Mouse (Mus musculus) retina, postnatal 1 day (tissue): ENCODE data around the gene Dlg4.
A peak's percentile ranks its signal among the peaks of the same experiment; 100 is the strongest.

Experiments used
- DNase-seq: peaks from one replicate; pipeline ENCODE4 v3.0.0-alpha.2; 2012

The Dlg4 gene

GRCm38 (mm10) chr11:70020731-70021263 lies 4.1 kb downstream of the Dlg4 start:
- DNase-seq: peak; percentile 94

GRCm38 (mm10) chr11:70021264-70022132 lies 4.8 kb downstream of the Dlg4 start:
- peak; percentile 100 for DNase-seq

GRCm38 (mm10) chr11:70023481-70024150 lies 6.9 kb downstream of the Dlg4 start:
- peak; percentile 69 for DNase-seq

- no peak for DNase-seq
Measured at GRCm38 (mm10) chr11:70024151-70024514, 7.4 kb downstream of the Dlg4 start.

- DNase-seq: peak; percentile 82
Measured at GRCm38 (mm10) chr11:70026689-70027088, 9.9 kb downstream of the Dlg4 start.

GRCm38 (mm10) chr11:70027397-70027796 lies 10.7 kb downstream of the Dlg4 start:
- DNase-seq: peak; percentile 43

GRCm38 (mm10) chr11:70028401-70029129 lies 11.8 kb downstream of the Dlg4 start:
- no peak for DNase-seq

- peak; percentile 97 for DNase-seq
Measured at GRCm38 (mm10) chr11:70029130-70029801, 12.5 kb downstream of the Dlg4 start.

- DNase-seq: no peak
Measured at GRCm38 (mm10) chr11:70029829-70030550, 13.2 kb downstream of the Dlg4 start.

- no peak for DNase-seq
Measured at GRCm38 (mm10) chr11:70030651-70031320, 14.0 kb downstream of the Dlg4 start.

GRCm38 (mm10) chr11:70031321-70031670 lies 14.6 kb downstream of the Dlg4 start:
- no peak for DNase-seq

- no peak for DNase-seq
Measured at GRCm38 (mm10) chr11:70038174-70038573, 21.4 kb downstream of the Dlg4 start.

GRCm38 (mm10) chr11:70039631-70040030 lies 22.9 kb downstream of the Dlg4 start:
- DNase-seq: no peak

- DNase-seq: no peak
Measured at GRCm38 (mm10) chr11:70040184-70040583, 23.4 kb downstream of the Dlg4 start.

- no peak for DNase-seq
Measured at GRCm38 (mm10) chr11:70042309-70043085, 25.8 kb downstream of the Dlg4 start.

- no peak for DNase-seq
Measured at GRCm38 (mm10) chr11:70043665-70044064, 26.9 kb downstream of the Dlg4 start.

GRCm38 (mm10) chr11:70045435-70045834 lies 28.7 kb downstream of the Dlg4 start:
- DNase-seq: peak; percentile 15

GRCm38 (mm10) chr11:70049366-70049765 lies 32.6 kb downstream of the Dlg4 start:
- DNase-seq: no peak

GRCm38 (mm10) chr11:70049816-70050215 lies 33.1 kb downstream of the Dlg4 start:
- no peak for DNase-seq

GRCm38 (mm10) chr11:70053156-70053555 lies 36.4 kb downstream of the Dlg4 start:
- DNase-seq: no peak
